Mouse (Mus musculus) CH12.LX (cell line): ENCODE data around the gene Creb5. TPM values are rescaled to one million over a fixed set of nuclear protein-coding genes. Genes with fewer than 3 reads are reported as not detected.

Source experiments
- DNase-seq: peaks from one replicate; pipeline ENCODE4 v3.0.0-alpha.2; 2013; ENCODE audit errors: extremely low read depth
- H3K27ac ChIP-seq: 2 replicates; pipeline ENCODE4 v1.5.1; 2012; ENCODE audit warnings: low read depth, mild to moderate bottlenecking, control low read depth, moderate library complexity; ENCODE audit not compliant: insufficient read depth
- H3K27me3 ChIP-seq: replicated peaks from 2 replicates; pipeline ENCODE3; 2012; ENCODE audit warnings: inconsistent platforms
- H3K36me3 ChIP-seq, 2 experiments: replicated peaks in 1 of 2; 2 replicates each; pipeline versions ENCODE3 to v1.6.1; 2012; ENCODE audit warnings: inconsistent platforms in 1 of 2, low read length in 1 of 2, mild to moderate bottlenecking in 1 of 2, mixed read lengths in 1 of 2, moderate library complexity in 1 of 2; ENCODE audit not compliant: control insufficient read depth in 1 of 2, insufficient read depth in 1 of 2
- H3K4me1 ChIP-seq, 2 experiments: 2 replicates each; pipeline ENCODE4 v1.6.1; 2012; ENCODE audit warnings: inconsistent platforms in 1 of 2, moderate library complexity in 1 of 2; ENCODE audit not compliant: insufficient read depth in 2 of 2, control insufficient read depth in 1 of 2
- H3K4me2 ChIP-seq: 2 replicates; pipeline ENCODE4 v1.6.1; 2012; ENCODE audit warnings: low read depth, mild to moderate bottlenecking, control low read depth; ENCODE audit not compliant: poor library complexity, insufficient read depth, severe bottlenecking
- H3K4me3 ChIP-seq, 3 experiments: fragments of 150-350 bp in 1 of 3; sonication (generic) in 1 of 3; replicated peaks in 1 of 3; 2 replicates each; pipeline versions ENCODE3 to v1.5.1; 2011 to 2012; ENCODE audit warnings: low read depth in 2 of 3, low read length in 2 of 3, mild to moderate bottlenecking in 2 of 3, moderate library complexity in 2 of 3, control low read depth in 1 of 3, improper control_type of control experiment in 1 of 3, inconsistent platforms in 1 of 3, mixed read lengths in 1 of 3; ENCODE audit not compliant: poor library complexity in 1 of 3
- H3K79me2 ChIP-seq: replicated peaks from 2 replicates; pipeline ENCODE4 v1.6.1; 2012; ENCODE audit warnings: mild to moderate bottlenecking, moderate library complexity; ENCODE audit not compliant: control insufficient read depth, poor library complexity, insufficient read depth, severe bottlenecking; ENCODE audit errors: extremely low read depth
- H3K9ac ChIP-seq: 2 replicates; pipeline ENCODE4 v1.6.1; 2012; ENCODE audit warnings: low read depth, mild to moderate bottlenecking, control low read depth, moderate library complexity; ENCODE audit not compliant: insufficient read depth
- H3K9me3 ChIP-seq: replicated peaks from 2 replicates; pipeline ENCODE3; 2012; ENCODE audit warnings: low read length, inconsistent platforms, mixed read lengths
- CHD1 ChIP-seq: IDR thresholded peaks from 2 replicates; pipeline ENCODE4 v1.6.1; 2012; ENCODE audit warnings: low read depth, low read length, improper control_type of control experiment, inconsistent platforms
- CTCF ChIP-seq, 2 experiments: IDR thresholded peaks in 1 of 2; conservative IDR thresholded peaks in 1 of 2; 2 replicates each; pipeline ENCODE4 v1.5.1; 2011 to 2012; ENCODE audit warnings: low read depth in 2 of 2, low read length in 2 of 2, improper control_type of control experiment in 1 of 2, inconsistent platforms in 1 of 2, mild to moderate bottlenecking in 1 of 2, moderate library complexity in 1 of 2
- EP300 ChIP-seq: IDR thresholded peaks from 2 replicates; pipeline ENCODE4 v1.6.1; 2011; ENCODE audit warnings: low read length, improper control_type of control experiment
- HCFC1 ChIP-seq: IDR thresholded peaks from 2 replicates; pipeline ENCODE4 v1.6.1; 2012; ENCODE audit warnings: low read depth, mild to moderate bottlenecking, inconsistent platforms, low read length, improper control_type of control experiment
- JUN ChIP-seq: IDR thresholded peaks from 2 replicates; pipeline ENCODE4 v1.6.1; 2011; ENCODE audit warnings: low read depth, mild to moderate bottlenecking, low read length, improper control_type of control experiment, moderate library complexity; ENCODE audit not compliant: insufficient read depth
- MAFK ChIP-seq: IDR thresholded peaks from 2 replicates; pipeline ENCODE4 v1.6.1; 2011; ENCODE audit warnings: low read length, improper control_type of control experiment; ENCODE audit not compliant: insufficient replicate concordance
- MYC ChIP-seq: IDR thresholded peaks from 2 replicates; pipeline ENCODE4 v1.6.1; 2011; ENCODE audit warnings: low read depth, mild to moderate bottlenecking, improper control_type of control experiment, low read length
- NRF1 ChIP-seq: IDR thresholded peaks from 2 replicates; pipeline ENCODE4 v1.6.1; 2014; ENCODE audit warnings: low read depth, mild to moderate bottlenecking, inconsistent platforms, low read length, improper control_type of control experiment, moderate library complexity
- POLR2AphosphoS2 ChIP-seq: IDR thresholded peaks from 2 replicates; pipeline ENCODE4 v1.6.1; 2011; ENCODE audit warnings: low read depth, low read length, improper control_type of control experiment
- RAD21 ChIP-seq: IDR thresholded peaks from 2 replicates; pipeline ENCODE4 v1.6.1; 2011; ENCODE audit warnings: low read depth, mild to moderate bottlenecking, low read length, improper control_type of control experiment, moderate library complexity
- RCOR1 ChIP-seq: conservative IDR thresholded peaks from 2 replicates; pipeline ENCODE4 v1.6.1; 2012; ENCODE audit warnings: low read depth, mild to moderate bottlenecking, inconsistent platforms, low read length, improper control_type of control experiment
- SMC3 ChIP-seq: IDR thresholded peaks from 2 replicates; pipeline ENCODE4 v1.6.1; 2011; ENCODE audit warnings: low read depth, low read length, improper control_type of control experiment
- TBP ChIP-seq: conservative IDR thresholded peaks from 2 replicates; pipeline ENCODE4 v1.6.1; 2011; ENCODE audit warnings: low read depth, low read length, improper control_type of control experiment
- USF1 ChIP-seq: IDR thresholded peaks from 2 replicates; pipeline ENCODE4 v1.6.1; 2014; ENCODE audit warnings: low read depth, mild to moderate bottlenecking, inconsistent platforms, low read length, improper control_type of control experiment
- USF2 ChIP-seq: conservative IDR thresholded peaks from 2 replicates; pipeline ENCODE4 v1.6.1; 2011; ENCODE audit warnings: low read depth, low read length, improper control_type of control experiment
- ZC3H11A ChIP-seq: IDR thresholded peaks from 2 replicates; pipeline ENCODE4 v1.6.1; 2012; ENCODE audit warnings: low read depth, mild to moderate bottlenecking, inconsistent platforms, low read length, improper control_type of control experiment
- ZKSCAN1 ChIP-seq: IDR thresholded peaks from 2 replicates; pipeline ENCODE4 v1.6.1; 2012; ENCODE audit warnings: low read depth, inconsistent platforms, low read length, improper control_type of control experiment, borderline replicate concordance
- dilution Hi-C: fragments of 300-500 bp; cut with MboI; formaldehyde crosslinking; loops from 2 replicates; pipeline ENCODE4 v1.14.3; 2020; ENCODE audit warnings: low sequenced_read_pairs; ENCODE audit not compliant: extremely low pct_unique_long_range_greater_than_20kb, extremely low pct_ligation_motif_present
- in situ Hi-C: fragments of 300-500 bp; cut with MboI; formaldehyde crosslinking; loops from 3 replicates; pipeline ENCODE4 v1.14.3; 2019; ENCODE audit warnings: low sequenced_read_pairs, low pct_ligation_motif_present, low pct_unique_long_range_greater_than_20kb, mixed read lengths
- polyA plus RNA-seq: library from polyadenylated mRNA; unstranded; fragments of >175 nt; gene quantifications from 2 replicates; pipeline ENCODE4 v1.2.1, GENCODE M21; 2012; ENCODE audit warnings: low read depth; ENCODE audit not compliant: insufficient read length
- total RNA-seq, 2 experiments: library from RNA; depleted of rRNA; stranded (reverse); fragments of 300-350 nt in 1 of 2; fragments of >200 nt in 1 of 2; gene quantifications; 2 replicates each; pipeline ENCODE4 v1.2.3; 2012 to 2014

Creb5 gene
- total and polyA plus RNA-seq, 3 experiments, result 0.68 to 2.1 (median 0.86) TPM

- no peak overlapping the region for H3K4me3 ChIP-seq
- no peaks in the 10 kb centered on the region for H3K9me3 ChIP-seq
- no peaks in the 10 kb centered on the region for H3K36me3 ChIP-seq
- H3K4me1 ChIP-seq, result peaks cover 7 to 32% of the 10 kb centered on the region in 2 experiments
- H3K9ac ChIP-seq, result no peak overlapping the region
- no peak overlapping the region for H3K4me2 ChIP-seq
- peaks cover 1% of the 10 kb centered on the region for H3K27me3 ChIP-seq
- in situ Hi-C loops (no loop called here), dilution Hi-C loops (no loop called here)
- DNase-seq, result no peak
- H3K27ac ChIP-seq, result no peak overlapping the region
- no peak for TF ChIP-seq SMC3
- no peaks in the 10 kb centered on the region for H3K79me2 ChIP-seq
Observed at GRCm38 (mm10) chr6:53447479-53447878, 160.4 kb downstream of the Creb5 start.

- no peaks in the 10 kb centered on the region for H3K9me3 ChIP-seq
- H3K79me2 ChIP-seq, result no peaks in the 10 kb centered on the region
- H3K4me3 ChIP-seq, result no peak overlapping the region
- H3K27me3 ChIP-seq, result peaks cover 1% of the 10 kb centered on the region
- H3K9ac ChIP-seq, result no peak overlapping the region
- H3K4me1 ChIP-seq, result peaks cover 11 to 40% of the 10 kb centered on the region in 2 experiments
- H3K36me3 ChIP-seq, result no peaks in the 10 kb centered on the region
- peak overlapping the region; percentile 46 for H3K4me2 ChIP-seq
- dilution Hi-C loops (no loop called here), in situ Hi-C loops (no loop called here)
- H3K27ac ChIP-seq, result no peak overlapping the region
- peak; percentile 46 for DNase-seq
- no peak for TF ChIP-seq NRF1
- TF ChIP-seq USF2, result no peak
- 0 out of 2 replicates have a peak, but pooled peaks have one; percentile 19 for TF ChIP-seq MYC
- TF ChIP-seq JUN, result no peak
- no peak for TF ChIP-seq RCOR1
- TF ChIP-seq EP300, result peak; percentile 28; the same call in 1 of the 2 replicates
- no peak for TF ChIP-seq SMC3
- no peak for TF ChIP-seq ZC3H11A
- TF ChIP-seq HCFC1, result no peak
- TF ChIP-seq CHD1, result no peak
- TF ChIP-seq RAD21, result no peak
- no peak for TF ChIP-seq MAFK
- no peak for TF ChIP-seq TBP
- TF ChIP-seq CTCF (conservative IDR thresholded peaks at IDR 0.05 in 1 of 2, IDR thresholded peaks at IDR 0.05 in 1 of 2; ENCODE audit: low read depth in 2 of 2, low read length in 2 of 2), result no peak
- no peak for TF ChIP-seq ZKSCAN1
- no peak for TF ChIP-seq POLR2AphosphoS2
- no peak for TF ChIP-seq USF1
Observed at GRCm38 (mm10) chr6:53448317-53448870, 161.3 kb downstream of the Creb5 start.
